Mouse (Mus musculus): ENCODE measurements at regions not wholly inside any gene's neighbourhood (a gene's known extent, or its start where the extent isn't known, plus 50 kb on each side); places are given as distances from the start of the nearest gene placed in this dataset.

- TF ChIP-seq GATA1 (IDR thresholded peaks at IDR 0.05; ENCODE audit: low read length) (no peak), TAL1 (IDR thresholded peaks at IDR 0.05; ENCODE audit: low read length) (no peak)
These were observed 69.4 kb upstream of the Jarid2 start for GRCm38 (mm10) chr13:44659861-44660260.

All from erythroblast, embryonic 14.5 days (primary cell).